Mouse (Mus musculus): Measurements from ENCODE around the gene Asic2. TPM values are rescaled to one million over a fixed set of nuclear protein-coding genes. Genes with fewer than 3 reads are reported as not detected.

The Asic2 gene
- polyA plus RNA-seq, 1 experiment = not detected

DNA sequence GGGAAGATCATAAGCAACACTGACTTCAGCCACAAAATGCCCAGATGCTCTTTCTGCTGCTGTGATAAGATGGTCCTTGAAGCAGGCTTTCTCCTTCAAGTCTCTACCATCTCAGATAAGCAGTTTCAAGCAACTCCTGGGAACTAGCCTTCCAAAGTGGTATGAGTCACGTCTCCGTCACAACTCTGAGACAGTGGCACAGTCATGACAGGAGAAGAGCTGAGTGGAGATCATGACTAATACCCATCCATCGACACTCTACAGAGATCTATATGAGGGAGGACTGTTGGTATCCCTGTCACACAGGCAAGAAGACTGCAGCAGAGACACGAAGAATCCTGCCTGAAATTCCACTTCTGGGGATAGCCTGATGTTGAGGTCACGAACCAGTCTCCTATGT, 1049.9 kb downstream of the Asic2 start:
- Histone ChIP-seq H3K9me3 (ENCODE audit: control insufficient read depth, low read length) (no peaks in the 10 kb centered on the region), H3K4me1 (ENCODE audit: control insufficient read depth) (no peaks in the 10 kb centered on the region), H3K4me3 (replicated peaks) (no peak overlapping the region), H3K36me3 (ENCODE audit: control insufficient read depth) (no peaks in the 10 kb centered on the region), H3K27me3 (ENCODE audit: control insufficient read depth) (no peaks in the 10 kb centered on the region)
- TF ChIP-seq TAL1 (IDR thresholded peaks at IDR 0.05; ENCODE audit: low read length) = no peak
- no peak for TF ChIP-seq GATA1 (IDR thresholded peaks at IDR 0.05; ENCODE audit: low read length)

DNA sequence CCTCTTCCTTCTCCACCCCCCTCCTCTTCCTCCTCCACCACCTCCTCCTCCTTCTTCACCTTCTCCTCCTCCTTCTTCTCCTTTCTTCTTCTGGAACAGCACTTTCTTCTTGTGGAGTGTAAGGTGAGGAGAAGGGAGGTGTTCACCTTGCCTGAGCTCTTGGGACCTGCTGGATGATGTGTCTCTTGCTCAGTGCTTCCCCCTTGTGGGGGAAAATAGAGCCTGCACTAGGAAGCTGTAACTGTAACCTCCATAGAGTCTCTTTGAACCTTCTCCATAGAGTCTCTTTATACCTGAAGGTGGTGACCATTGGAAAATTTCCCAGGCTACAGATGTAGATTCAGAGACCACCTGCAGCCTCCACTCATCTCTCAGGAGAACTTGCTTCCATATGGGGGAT, 1050.6 kb downstream of the Asic2 start:
- Histone ChIP-seq H3K9me3 (ENCODE audit: control insufficient read depth, low read length) (no peaks in the 10 kb centered on the region), H3K36me3 (ENCODE audit: control insufficient read depth) (no peaks in the 10 kb centered on the region), H3K27me3 (ENCODE audit: control insufficient read depth) (no peaks in the 10 kb centered on the region), H3K4me1 (ENCODE audit: control insufficient read depth) (no peaks in the 10 kb centered on the region), H3K4me3 (replicated peaks) (no peak overlapping the region)
- TF ChIP-seq GATA1 (IDR thresholded peaks at IDR 0.05; ENCODE audit: low read length) (no peak), TAL1 (IDR thresholded peaks at IDR 0.05; ENCODE audit: low read length) (no peak)

DNA sequence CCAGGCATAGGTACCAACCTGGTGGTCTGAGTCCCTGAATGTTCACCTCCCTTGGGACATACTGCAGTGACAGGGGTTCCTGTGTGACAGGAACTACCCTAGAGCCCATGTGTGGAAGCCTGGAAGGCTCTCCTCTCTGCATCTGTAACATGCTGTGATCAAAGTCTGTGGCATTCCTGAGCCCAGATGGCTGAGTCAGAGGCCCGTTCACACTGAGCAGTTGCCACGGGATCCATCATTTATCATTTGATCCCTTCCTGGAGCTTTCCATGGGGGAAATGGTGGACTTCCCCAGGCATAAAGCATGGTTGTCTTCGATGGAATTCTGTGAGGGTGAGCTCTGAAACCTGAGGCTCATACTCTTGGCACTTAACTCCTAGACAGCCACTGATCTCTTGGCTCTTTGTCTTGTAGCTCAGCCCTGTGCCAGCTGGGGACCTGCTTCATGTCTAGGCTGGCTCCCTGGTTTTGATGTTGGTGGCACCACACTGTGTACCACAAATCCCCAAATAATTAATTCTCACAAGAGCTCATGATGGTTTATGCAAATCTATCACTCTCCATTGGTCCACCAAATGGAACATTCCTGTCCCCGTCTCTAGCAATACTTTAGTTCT, 1054.7 kb downstream of the Asic2 start:
- Histone ChIP-seq H3K9me3 (ENCODE audit: control insufficient read depth, low read length) (no peaks in the 10 kb centered on the region), H3K36me3 (ENCODE audit: control insufficient read depth) (no peaks in the 10 kb centered on the region), H3K4me1 (ENCODE audit: control insufficient read depth) (no peaks in the 10 kb centered on the region), H3K4me3 (replicated peaks) (no peak overlapping the region), H3K27me3 (ENCODE audit: control insufficient read depth) (no peaks in the 10 kb centered on the region)
- no peak for TF ChIP-seq TAL1 (IDR thresholded peaks at IDR 0.05; ENCODE audit: low read length)
- TF ChIP-seq GATA1 (IDR thresholded peaks at IDR 0.05; ENCODE audit: low read length) = no peak

DNA sequence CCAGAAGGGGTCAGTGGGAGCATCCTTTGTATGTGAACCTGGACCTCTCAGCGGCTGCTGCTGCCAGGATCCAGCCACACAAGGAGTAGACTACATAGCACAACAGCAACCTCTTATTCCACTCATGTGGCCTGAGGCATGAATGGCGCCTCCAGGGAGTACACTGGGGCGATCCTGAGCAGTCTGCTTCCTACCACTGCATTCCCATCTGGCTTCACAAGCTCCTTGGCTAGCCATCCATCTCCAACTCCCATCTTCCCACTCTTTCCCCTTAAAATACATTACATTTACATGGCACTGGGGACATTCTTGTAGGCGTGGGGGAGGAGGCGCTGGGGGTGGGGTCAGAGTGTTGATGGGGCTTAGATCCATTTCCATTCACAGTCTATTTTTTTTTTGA, 1055.5 kb downstream of the Asic2 start:
- H3K4me1 ChIP-seq (ENCODE audit: control insufficient read depth) = no peaks in the 10 kb centered on the region
- TF ChIP-seq GATA1 (IDR thresholded peaks at IDR 0.05; ENCODE audit: low read length) = no peak
- TF ChIP-seq TAL1 (IDR thresholded peaks at IDR 0.05; ENCODE audit: low read length) = no peak
- H3K36me3 ChIP-seq (ENCODE audit: control insufficient read depth) = no peaks in the 10 kb centered on the region
- H3K9me3 ChIP-seq (ENCODE audit: control insufficient read depth, low read length) = no peaks in the 10 kb centered on the region
- H3K4me3 ChIP-seq (replicated peaks) = no peak overlapping the region
- no peaks in the 10 kb centered on the region for H3K27me3 ChIP-seq (ENCODE audit: control insufficient read depth)

DNA sequence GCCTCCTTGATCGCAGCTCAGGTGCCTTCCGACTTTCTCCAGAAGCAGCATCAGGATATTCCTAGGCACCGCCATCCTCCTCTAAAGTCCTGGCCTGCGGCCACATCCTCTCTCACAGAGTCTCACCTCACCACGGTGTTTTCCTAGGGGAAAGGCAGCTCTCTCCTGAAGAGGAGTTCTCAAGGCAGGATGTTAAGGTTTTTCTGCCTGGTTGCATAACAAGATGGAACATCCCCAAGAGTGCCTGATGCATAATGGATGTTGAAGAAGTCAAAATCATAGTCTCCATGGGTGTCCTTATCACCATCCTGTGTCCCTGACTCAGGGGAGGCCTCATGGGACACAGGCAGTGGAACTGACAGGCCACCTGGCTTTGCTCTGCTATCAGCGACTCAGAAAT, 1060.4 kb downstream of the Asic2 start:
- Histone ChIP-seq H3K36me3 (ENCODE audit: control insufficient read depth) (no peaks in the 10 kb centered on the region), H3K9me3 (ENCODE audit: control insufficient read depth, low read length) (no peaks in the 10 kb centered on the region), H3K4me3 (replicated peaks) (no peak overlapping the region), H3K4me1 (ENCODE audit: control insufficient read depth) (peaks cover 7% of the 10 kb centered on the region), H3K27me3 (ENCODE audit: control insufficient read depth) (no peaks in the 10 kb centered on the region)
- no peak for TF ChIP-seq TAL1 (IDR thresholded peaks at IDR 0.05; ENCODE audit: low read length)
- TF ChIP-seq GATA1 (IDR thresholded peaks at IDR 0.05; ENCODE audit: low read length) = no peak

DNA sequence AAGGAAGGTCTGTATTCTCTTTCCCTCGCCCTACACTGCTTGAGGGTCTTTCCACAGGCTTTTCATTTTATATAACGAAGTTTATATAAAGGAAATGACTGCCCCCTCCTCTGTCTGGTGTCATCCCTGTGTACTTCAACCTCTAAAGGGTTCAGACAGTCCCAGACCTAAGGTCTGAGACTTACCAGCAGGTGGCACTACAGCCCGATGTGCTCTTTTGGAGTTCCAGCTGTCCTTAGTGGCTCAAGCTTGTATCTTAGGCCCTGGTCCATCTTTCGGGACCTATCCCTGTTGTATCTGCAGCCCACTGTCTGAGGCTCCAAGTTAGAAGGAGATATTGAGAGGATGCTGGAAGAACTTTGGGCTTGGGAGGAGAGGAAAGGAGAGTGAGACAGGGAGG, 1061.8 kb downstream of the Asic2 start:
- H3K4me1 ChIP-seq (ENCODE audit: control insufficient read depth) = peaks cover 7% of the 10 kb centered on the region
- no peaks in the 10 kb centered on the region for H3K9me3 ChIP-seq (ENCODE audit: control insufficient read depth, low read length)
- H3K4me3 ChIP-seq (replicated peaks) = no peak overlapping the region
- TF ChIP-seq GATA1 (IDR thresholded peaks at IDR 0.05; ENCODE audit: low read length) = no peak
- no peak for TF ChIP-seq TAL1 (IDR thresholded peaks at IDR 0.05; ENCODE audit: low read length)
- H3K27me3 ChIP-seq (ENCODE audit: control insufficient read depth) = no peaks in the 10 kb centered on the region
- no peaks in the 10 kb centered on the region for H3K36me3 ChIP-seq (ENCODE audit: control insufficient read depth)

DNA sequence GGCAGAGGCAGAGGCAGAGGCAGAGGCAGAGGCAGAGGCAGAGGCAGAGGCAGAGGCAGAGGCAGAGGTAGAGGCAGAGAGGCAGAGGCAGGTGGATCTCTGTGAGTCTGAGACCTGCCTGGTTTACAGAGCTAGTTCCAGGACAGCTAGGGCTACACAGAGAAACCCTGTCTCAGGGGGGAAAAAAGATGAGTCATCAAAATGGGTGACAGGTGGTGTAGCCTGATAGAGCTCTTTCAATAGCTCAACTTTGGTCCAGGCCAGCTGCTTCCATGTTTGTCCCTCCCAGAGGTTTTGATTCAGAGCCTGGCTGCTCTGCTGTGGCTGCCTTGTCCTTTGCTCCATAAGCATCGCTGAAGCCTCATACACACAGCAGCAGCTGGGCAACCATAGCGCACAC, 1063.7 kb downstream of the Asic2 start:
- H3K36me3 ChIP-seq (ENCODE audit: control insufficient read depth) = no peaks in the 10 kb centered on the region
- H3K4me1 ChIP-seq (ENCODE audit: control insufficient read depth) = peaks cover 7% of the 10 kb centered on the region
- H3K4me3 ChIP-seq (replicated peaks) = no peak overlapping the region
- H3K27me3 ChIP-seq (ENCODE audit: control insufficient read depth) = no peaks in the 10 kb centered on the region
- no peak for TF ChIP-seq TAL1 (IDR thresholded peaks at IDR 0.05; ENCODE audit: low read length)
- TF ChIP-seq GATA1 (IDR thresholded peaks at IDR 0.05; ENCODE audit: low read length) = no peak
- H3K9me3 ChIP-seq (ENCODE audit: control insufficient read depth, low read length) = no peaks in the 10 kb centered on the region

DNA sequence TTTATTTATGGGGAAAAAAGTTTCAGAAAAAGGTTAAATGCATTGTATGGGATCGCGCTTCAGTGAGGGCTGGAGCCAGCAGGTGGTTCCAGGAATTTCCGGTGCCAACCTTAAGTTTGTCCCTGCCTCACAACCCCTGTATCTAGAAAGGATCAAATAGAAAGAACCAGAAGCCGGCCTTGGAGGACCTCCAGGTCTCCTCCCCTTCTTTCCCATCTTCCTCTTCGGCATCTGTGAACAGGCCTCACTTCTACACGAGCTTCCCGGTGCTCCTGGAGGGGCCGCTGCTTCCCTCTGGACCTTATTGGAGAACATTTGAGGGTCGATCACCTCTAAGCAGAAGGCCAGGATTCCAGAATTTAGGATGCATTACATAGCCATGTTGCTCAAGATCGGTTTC, 1064.8 kb downstream of the Asic2 start:
- Histone ChIP-seq H3K4me3 (replicated peaks) (no peak overlapping the region), H3K4me1 (ENCODE audit: control insufficient read depth) (peaks cover 7% of the 10 kb centered on the region), H3K9me3 (ENCODE audit: control insufficient read depth, low read length) (no peaks in the 10 kb centered on the region), H3K36me3 (ENCODE audit: control insufficient read depth) (no peaks in the 10 kb centered on the region), H3K27me3 (ENCODE audit: control insufficient read depth) (no peaks in the 10 kb centered on the region)
- no peak for TF ChIP-seq TAL1 (IDR thresholded peaks at IDR 0.05; ENCODE audit: low read length)
- TF ChIP-seq GATA1 (IDR thresholded peaks at IDR 0.05; ENCODE audit: low read length) = no peak

DNA sequence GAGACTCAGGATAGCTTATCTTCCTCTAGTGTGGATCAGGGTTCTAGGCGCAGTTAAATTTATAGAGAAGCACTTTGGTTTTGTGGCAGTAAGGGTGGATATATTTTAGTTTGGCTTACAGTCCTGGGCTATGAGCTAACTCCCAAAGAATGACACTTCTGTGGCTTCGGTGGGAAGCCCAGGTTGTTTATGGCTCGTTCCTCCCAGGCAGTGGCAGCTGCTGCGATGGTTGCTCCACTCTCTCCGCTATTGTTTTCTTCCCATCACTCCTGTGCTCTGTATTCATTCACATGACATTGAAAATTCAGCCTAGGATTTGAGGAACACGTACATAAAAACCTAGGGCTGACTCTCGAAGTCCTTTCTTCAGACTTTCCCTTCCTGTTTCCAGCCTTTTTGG, 1065.6 kb downstream of the Asic2 start:
- peaks cover 7% of the 10 kb centered on the region for H3K4me1 ChIP-seq (ENCODE audit: control insufficient read depth)
- no peak overlapping the region for H3K4me3 ChIP-seq (replicated peaks)
- H3K36me3 ChIP-seq (ENCODE audit: control insufficient read depth) = no peaks in the 10 kb centered on the region
- no peaks in the 10 kb centered on the region for H3K27me3 ChIP-seq (ENCODE audit: control insufficient read depth)
- no peaks in the 10 kb centered on the region for H3K9me3 ChIP-seq (ENCODE audit: control insufficient read depth, low read length)
- TF ChIP-seq GATA1 (IDR thresholded peaks at IDR 0.05; ENCODE audit: low read length) (no peak), TAL1 (IDR thresholded peaks at IDR 0.05; ENCODE audit: low read length) (no peak)

DNA sequence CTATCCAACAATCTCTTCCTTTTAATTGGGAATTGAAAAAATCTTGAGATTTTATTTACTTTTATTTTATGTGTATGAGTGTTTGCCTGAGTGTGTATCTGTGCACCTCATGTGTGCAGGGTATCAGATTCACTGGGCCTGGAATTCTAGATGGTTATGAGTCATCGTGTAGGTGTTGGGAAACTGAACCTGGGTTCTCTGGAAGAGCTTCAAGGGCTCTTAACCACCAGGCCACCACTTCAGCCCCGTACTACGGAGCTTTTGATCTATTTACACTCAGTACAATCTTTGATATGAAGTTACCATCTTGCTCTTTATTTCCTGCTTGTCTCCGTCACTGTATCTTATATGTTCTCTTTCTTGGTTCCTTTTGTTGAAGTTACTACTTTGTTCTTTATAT, 1067.7 kb downstream of the Asic2 start:
- Histone ChIP-seq H3K36me3 (ENCODE audit: control insufficient read depth) (no peaks in the 10 kb centered on the region), H3K9me3 (ENCODE audit: control insufficient read depth, low read length) (no peaks in the 10 kb centered on the region), H3K4me3 (replicated peaks) (no peak overlapping the region), H3K27me3 (ENCODE audit: control insufficient read depth) (no peaks in the 10 kb centered on the region), H3K4me1 (ENCODE audit: control insufficient read depth) (peaks cover 7% of the 10 kb centered on the region)
- TF ChIP-seq TAL1 (IDR thresholded peaks at IDR 0.05; ENCODE audit: low read length) = no peak
- no peak for TF ChIP-seq GATA1 (IDR thresholded peaks at IDR 0.05; ENCODE audit: low read length)
